Mouse (Mus musculus) lung, postnatal 4 days (tissue): ENCODE results near the gene Mllt1.

Experiments
- DNase-seq, 2 experiments: peaks; one replicate each; pipeline ENCODE4 v3.0.0; 2021

Gene Mllt1

GRCm38 (mm10) chr17:56876981-56877380 lies 58.2 kb downstream of the Mllt1 start:
- DNase-seq: no peak

GRCm38 (mm10) chr17:56876465-56876864 lies 58.8 kb downstream of the Mllt1 start:
- DNase-seq: no peak

GRCm38 (mm10) chr17:56874936-56875651 lies 60.1 kb downstream of the Mllt1 start, which contains the start of gene 1700061G19Rik:
TSS of gene 1700061G19Rik (plus strand) at chr17:56875477.
- DNase-seq: no peak

GRCm38 (mm10) chr17:56874237-56874636 lies 61.0 kb downstream of the Mllt1 start, which contains the start of gene Acsbg2:
TSS of gene Acsbg2 (minus strand) at chr17:56874447.
- no peak for DNase-seq

GRCm38 (mm10) chr17:56872512-56872911 lies 62.7 kb downstream of the Mllt1 start:
- no peak for DNase-seq

- DNase-seq: no peak
These were observed 63.4 kb downstream of the Mllt1 start for GRCm38 (mm10) chr17:56871767-56872166.

GRCm38 (mm10) chr17:56870287-56870953 lies 64.8 kb downstream of the Mllt1 start:
- no peak for DNase-seq

- no peak for DNase-seq
These were observed 65.7 kb downstream of the Mllt1 start for GRCm38 (mm10) chr17:56869481-56869977.

GRCm38 (mm10) chr17:56866071-56866470 lies 69.1 kb downstream of the Mllt1 start:
- no peak for DNase-seq

- DNase-seq: peak; percentile 24 to 33
These were observed 74.0 kb downstream of the Mllt1 start for GRCm38 (mm10) chr17:56861197-56861596.

GRCm38 (mm10) chr17:56858922-56859321 lies 76.3 kb downstream of the Mllt1 start:
- peak; percentile 29 to 57 for DNase-seq

- DNase-seq: peak; percentile 57 to 77
These were observed 77.0 kb downstream of the Mllt1 start for GRCm38 (mm10) chr17:56858216-56858615.

- no peak for DNase-seq
These were observed 79.8 kb downstream of the Mllt1 start for GRCm38 (mm10) chr17:56855421-56855820.

GRCm38 (mm10) chr17:56851167-56851566 lies 84.0 kb downstream of the Mllt1 start:
- DNase-seq: no peak

- no peak for DNase-seq
These were observed 85.5 kb downstream of the Mllt1 start for GRCm38 (mm10) chr17:56849710-56850109.

GRCm38 (mm10) chr17:56848785-56849184 lies 86.4 kb downstream of the Mllt1 start:
- DNase-seq: no peak

GRCm38 (mm10) chr17:56843678-56844077 lies 91.5 kb downstream of the Mllt1 start:
- DNase-seq: no peak
